Mouse (Mus musculus) fibroblast of lung, adult 2 months (primary cell): Measurements from ENCODE around the gene Ndufab1.
A peak's percentile ranks its signal among the peaks of the same experiment; 100 is the strongest.

Source experiments
- DNase-seq: peaks from one replicate; pipeline ENCODE4 v3.0.0-alpha.2; 2011; ENCODE audit warnings: low read depth

Gene Ndufab1

DNA sequence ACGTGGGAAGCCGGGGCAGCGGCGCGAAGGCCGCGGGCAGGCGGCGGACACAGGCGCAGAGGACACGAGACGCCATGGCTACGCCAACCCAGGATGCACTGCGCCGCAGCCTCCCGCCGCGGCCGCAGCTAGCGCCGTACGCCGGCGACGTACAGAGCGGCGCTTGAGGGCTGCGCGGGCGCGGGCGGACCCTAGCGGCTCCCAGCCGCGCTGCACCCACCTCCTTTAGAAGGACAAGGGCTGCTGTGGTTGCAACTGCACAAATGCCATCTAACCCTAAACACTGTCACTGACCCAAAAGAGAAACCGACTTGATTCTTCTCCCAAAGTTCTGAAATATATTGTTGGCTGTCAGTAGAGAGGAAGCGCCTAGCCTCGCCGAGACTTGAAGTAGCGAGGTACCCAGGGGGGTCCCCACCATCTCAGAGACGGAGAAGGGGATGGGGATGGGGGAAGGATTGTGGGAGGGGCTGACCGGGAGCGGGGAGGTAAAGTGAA lies at the start of gene Ndufab1:
TSS of gene Ndufab1 (minus strand) at position 140 of the 498 bp plus-strand sequence.
- peak; percentile 69 for DNase-seq

DNA sequence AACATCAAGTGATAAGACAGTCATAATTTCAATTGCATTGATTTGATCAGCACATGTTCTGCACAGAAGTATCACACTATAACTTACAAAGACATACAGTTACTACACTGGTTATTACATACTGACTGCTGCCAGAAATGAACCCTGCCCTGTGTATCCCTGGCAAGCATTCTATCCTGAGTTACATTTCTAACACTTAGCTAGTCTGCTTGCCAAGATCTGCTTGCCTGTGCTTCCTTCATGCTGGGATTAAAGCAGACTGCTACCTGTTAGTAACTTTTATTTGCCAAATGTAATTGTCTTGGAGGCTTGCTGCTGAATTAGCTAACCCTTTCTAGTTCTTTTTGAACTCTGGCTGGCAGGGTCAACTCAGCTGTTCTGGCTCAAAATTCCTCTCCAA lies 39.3 kb upstream of the Ndufab1 start:
- DNase-seq, result no peak

DNA sequence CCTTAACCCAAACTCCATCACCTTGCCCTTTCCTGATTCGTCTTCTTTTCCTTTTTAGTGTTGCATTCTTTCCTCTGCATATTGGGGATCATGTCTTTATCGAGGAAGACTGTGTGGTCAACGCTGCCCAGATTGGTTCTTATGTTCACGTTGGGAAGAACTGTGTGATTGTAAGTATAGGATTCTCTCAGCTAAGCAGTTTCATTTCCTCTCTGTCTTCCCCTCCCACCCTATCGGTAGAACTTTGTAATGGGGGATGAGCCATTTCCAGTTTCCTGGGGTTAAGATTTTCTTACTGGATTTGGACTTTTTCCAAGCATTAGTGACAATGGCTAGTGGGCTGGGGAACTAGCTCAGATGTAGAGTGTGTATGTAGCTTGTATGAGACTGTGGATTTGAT lies 36.5 kb upstream of the Ndufab1 start:
- DNase-seq, result no peak

DNA sequence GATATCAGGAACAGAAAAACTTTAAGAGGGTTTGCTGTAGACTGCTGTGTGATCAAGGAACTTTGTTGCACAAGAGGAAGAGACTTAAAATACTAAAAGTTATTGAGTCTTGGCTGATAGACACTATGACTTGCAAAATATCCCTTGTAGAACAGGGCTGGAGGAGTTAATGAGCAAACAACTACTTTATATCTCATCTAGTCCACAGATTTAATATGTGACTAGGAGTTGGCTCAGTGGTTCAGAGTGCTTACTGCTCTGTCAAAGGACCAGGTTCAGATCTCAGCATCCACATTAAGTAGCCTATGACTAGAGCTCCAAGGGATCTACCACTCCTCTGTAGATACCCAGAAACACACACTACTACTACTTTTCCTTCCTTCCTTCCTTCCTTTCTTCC lies 35.4 kb upstream of the Ndufab1 start:
- DNase-seq, result no peak

DNA sequence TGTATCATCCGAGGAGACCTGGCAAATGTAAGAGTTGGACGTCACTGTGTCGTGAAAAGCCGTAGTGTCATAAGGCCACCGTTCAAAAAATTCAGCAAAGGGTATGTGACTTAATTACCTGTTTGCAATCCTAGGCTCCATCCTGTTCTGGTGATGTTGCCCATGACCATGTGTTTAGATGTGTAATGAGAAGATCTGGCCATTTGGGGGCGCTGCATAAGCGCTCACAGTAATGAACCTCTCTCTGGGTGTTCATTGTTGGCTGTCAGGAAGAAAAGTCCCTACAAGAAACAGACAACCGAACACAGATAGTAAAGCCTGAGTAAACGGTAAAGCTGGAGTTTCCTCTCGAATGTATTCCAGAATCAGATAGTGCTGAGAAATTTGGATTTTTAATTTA lies 33.4 kb upstream of the Ndufab1 start:
- DNase-seq, result no peak

DNA sequence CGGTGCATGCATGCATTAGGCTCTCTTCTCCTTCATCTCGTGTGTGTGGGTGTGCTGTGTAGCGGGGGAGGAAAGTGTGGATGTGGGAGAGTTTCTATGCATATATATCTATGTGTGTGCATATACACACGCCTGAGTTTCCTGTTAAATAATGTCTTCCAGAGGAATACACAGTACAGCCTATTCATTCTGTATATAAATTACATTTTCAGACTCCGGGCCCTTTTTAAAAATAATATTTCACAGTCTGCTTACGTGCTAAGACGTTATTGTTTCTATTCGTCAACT lies 31.6 kb upstream of the Ndufab1 start:
- DNase-seq, result no peak

DNA sequence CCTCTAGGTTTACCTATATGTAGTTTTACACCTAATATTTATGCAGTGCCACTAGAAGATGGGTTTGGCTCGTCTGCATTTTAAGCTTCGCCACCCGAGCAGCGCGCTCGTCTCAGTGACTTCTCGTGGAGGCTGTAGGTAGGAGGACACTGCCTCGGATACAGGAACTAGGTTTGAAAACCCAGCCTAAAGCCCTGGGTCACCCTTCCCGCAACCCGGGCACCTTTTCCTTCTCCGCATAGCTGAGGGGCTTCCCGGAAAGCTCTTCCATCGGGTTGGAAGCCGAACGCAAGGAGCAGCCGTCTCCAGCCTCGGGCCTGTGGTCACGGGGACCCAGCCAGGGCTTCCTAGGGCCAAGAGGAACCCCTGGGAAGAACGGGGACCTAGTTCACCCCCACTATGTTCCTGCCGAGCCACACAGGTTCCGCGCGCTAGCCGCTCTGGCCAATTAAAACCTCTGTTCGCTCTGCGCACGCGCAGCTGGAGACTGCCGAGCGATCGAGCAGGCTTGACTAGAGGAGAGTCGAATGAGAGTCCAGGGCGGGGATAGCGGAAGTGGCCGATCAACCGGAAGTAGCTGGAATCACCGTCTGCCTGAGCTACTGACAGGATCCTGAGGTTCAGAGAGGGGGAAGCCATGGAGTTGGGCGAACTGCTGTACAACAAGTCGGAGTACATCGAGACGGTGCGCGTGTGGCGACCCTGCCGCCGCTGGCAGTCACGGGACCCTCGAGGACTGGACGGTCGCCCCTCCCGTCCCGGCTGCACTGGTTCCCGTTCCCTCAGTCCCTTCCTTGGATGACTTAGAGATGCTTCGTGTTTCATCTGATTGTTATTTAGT lies 31.0 kb upstream of the Ndufab1 start, which contains the start of the genes Palb2 and Dctn5:
TSS of gene Palb2 (minus strand) at position 489 of the 841 bp plus-strand sequence.
TSS of gene Dctn5 (plus strand) at position 545 of the 841 bp plus-strand sequence.
- DNase-seq, result peak; percentile 93

DNA sequence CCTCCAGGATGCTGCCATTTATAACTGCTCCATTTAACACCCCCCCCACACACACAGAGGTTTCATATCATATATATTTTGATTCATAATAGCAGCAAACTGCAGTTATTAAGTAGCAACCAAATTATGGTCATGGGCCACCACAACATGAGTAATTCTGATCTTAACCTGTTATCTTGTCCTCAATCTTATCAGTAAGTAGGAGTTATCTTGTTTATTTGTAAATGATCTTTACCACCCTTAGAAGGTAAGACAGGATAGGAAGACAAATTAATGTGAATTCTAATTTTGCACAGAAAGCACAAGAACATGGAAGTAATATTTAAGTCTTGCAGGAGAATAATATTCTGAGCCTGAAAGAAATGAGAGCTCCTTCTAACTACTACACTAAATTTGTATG lies 30.1 kb upstream of the Ndufab1 start:
- DNase-seq, result no peak

DNA sequence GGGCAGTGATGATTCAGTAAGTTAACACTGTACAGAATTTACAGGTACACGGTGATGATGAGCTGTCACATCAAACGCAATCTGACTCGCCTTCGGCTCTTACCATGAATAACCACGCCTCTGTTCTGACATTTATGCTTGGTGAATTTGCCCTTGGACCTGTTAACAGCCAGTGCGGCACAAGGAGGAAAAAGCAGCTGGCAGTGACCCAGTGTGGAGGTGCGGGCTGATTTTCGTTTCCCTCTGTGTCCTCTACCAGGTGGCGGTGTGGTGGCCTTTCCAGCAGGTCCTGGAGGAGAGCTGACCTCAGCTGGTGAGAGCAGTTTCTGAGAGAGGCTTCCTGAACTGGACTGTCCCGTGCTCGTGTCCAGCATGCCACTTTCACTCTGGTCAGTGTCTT lies 25.3 kb upstream of the Ndufab1 start:
- no peak for DNase-seq

DNA sequence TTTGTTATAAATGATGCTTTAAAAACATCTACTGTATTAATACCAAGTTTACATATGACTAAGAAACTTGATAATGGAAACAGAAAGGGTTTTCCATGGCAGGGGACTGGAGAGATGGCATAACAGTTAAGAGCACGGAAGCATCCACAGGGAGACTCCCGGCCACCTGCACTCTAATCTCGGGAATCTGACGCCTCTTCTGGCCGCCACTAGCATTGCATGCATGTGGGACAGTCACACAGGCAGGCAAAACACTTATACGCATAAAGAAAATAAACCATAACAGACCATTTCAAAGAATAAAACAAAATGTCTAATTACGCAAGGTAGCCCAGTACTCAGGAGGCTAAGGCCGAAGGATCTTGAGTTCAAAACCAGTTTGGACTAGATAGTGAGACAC lies 23.9 kb upstream of the Ndufab1 start:
- no peak for DNase-seq

DNA sequence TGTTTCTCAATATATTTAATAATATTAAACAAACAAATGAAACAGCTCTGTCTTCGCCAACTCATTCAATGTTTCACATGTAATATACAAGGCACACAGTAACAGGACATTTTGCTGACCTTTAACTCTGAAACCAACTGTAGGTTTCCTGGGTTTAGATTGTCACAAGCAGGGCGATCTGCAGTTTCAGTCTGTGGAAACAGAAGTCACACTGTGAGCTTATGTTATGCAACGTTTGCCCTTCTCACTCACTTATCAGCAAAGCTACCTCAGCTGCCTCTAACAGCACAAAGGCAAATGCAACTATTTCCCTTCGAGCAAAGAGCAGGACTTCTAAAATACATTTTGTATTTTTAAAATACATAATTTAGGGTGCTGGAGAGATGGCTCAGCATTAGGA lies 21.8 kb upstream of the Ndufab1 start:
- no peak for DNase-seq

DNA sequence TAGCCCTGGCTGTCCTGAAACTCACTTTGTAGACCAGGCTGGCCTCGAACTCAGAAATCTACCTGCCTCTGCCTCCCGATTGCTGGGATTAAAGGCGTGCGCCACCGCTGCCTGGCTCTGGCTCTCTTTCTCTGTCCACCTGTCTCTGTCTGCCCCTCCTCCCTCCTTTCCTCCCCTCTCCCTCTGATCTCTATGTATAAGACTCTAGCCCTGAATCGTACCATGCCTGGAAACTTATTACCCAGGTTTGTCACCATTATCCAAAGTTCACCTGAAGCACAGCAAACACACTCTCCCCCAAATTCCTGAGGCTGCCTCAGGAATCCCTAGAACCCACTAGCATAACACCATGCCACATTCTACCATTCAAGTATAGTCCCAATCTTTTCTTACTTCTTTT lies 6.5 kb upstream of the Ndufab1 start:
- DNase-seq, result no peak

DNA sequence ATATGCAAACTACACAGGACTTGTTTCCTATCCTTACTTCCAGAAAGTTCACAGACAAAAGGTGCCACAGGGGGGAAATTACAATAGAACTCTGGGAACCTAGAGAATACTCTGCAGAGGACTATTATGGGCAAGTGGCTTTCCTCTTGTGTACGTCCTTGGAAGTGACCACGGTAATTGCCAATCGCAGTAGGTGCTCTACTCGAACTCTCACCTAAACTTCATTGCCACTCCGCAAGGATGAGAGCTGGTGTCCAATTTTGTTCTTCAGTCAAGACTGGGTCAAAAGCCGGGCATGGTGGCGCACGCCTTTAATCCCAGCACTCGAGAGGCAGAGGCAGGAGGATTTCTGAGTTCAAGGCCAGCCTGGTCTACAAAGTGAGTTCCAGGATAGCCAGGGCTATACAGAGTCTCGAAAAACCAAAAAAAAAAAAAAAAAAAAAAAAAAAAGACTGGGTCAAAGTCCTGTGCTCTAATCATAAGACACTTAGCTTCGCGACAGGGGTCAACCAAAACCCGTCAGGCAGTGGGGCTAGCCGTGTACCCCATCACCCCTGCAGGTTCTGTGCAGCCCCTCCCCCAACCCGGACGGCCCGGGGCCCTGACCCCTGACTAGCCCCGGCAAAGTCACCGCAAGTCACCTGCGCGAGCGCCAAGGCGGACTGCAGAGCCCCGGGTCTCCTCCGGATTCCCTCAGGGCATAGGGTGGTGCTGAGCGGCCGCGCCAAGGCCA lies 506 bp downstream of the Ndufab1 start:
- DNase-seq, result peak; percentile 7

DNA sequence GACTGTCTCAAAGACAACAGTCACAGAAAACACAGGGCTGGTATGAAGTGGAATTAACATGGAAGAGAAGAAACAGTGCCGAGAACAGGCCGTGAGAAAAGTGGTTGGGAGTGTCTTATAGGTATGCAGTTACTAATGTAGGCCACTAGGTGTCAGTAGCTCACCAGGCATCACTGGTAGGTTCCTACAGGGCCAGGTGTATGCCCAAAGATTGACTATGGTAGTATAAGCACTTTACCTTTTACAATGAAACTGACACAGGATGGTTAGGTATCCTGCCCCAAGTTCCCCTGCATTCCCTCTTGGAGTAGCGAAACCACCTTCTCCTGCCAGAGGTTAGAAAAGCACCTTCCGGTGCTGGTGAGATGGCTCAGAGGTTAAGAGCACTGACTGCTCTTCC lies 2.5 kb downstream of the Ndufab1 start:
- peak; percentile 15 for DNase-seq

DNA sequence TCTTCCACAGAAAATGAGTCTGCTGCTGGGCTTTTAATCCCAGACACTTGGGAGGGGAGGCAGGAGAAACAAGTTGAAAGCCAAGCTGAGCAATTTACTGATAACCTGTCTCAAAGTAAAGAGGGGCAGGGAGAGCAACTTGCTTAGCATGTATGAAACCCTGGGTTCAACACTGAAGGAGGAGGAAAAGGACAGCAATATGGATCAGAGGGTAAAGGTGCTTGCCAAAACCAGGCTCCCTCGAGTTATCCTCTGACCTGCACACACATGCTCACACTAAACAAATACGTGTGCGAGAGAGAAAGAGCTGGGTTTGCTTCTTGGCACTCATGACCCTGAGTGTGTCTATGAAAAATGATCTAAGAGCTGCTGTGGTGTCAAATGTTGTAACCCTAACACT lies 3.7 kb downstream of the Ndufab1 start:
- DNase-seq, result no peak

DNA sequence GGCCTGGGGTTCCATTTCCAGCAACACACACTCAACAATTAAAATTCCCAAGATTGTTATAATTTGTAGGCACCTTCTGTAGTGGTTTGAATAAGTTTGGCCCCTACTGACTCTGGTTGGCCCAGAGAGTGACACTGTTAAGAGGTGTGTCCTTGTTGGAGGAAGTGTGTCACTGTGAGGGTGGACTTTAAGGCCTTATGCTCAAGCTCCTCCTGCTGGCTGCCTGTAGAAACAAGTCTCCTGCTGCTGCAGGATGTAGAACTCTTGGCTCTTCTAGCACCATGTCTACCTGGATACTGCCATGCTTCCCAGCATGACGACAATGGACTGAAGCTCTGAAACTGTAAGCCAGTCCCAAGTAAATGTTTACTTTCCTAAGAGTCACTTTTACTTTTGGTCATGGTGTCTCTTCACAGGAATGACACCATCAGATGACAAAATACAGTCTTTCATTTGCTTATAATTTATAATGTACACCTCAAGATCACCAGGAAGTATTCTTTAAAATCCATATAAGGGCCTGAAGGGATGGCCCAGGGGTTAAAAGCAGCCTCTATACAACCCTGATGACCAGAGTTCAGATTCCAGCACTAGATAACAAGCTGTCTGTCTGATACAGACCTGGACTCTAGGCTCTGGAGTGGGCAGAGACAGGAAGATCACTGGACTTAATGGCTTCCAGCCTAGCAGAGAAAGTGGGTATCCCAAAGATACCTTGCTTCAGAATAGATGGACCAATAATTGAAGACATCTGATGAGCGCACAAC lies 6.9 kb downstream of the Ndufab1 start:
- no peak for DNase-seq

DNA sequence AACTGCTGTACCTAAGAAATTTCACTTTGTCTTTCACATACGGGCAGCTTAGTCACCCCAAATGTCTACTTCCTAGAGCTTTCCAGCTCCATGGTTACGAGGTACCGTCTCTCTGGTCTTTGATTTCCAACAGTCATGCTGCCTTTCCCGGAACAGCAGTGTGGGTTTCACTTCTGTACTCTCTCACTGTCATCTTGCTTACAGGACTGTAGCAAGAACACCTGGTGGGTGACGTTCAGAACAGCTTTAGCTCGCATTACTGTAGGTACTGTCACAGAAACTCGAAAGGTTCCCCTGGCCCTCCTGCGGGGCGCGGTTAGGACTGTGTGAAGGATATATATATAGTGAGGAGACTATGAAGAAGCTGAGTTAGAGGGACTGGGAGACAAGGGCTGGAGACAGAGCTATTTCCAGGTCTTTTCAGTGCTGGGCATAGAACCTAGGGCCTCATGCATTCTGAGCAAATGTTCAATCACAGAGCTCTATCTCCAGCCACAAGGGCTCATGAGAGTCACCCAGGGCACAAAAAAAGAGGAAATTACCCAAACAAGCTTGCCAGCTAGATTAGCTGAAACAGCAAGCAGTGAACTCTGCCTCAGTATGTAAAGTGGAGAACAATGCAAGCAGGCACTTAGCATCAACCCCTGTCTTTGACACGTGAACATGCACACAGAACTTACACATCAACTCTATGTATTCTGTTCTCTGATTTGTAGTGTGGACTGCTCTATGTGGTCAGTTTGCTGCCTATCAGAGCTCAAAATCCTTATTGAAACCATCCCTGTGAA lies 14.3 kb downstream of the Ndufab1 start:
- no peak for DNase-seq

DNA sequence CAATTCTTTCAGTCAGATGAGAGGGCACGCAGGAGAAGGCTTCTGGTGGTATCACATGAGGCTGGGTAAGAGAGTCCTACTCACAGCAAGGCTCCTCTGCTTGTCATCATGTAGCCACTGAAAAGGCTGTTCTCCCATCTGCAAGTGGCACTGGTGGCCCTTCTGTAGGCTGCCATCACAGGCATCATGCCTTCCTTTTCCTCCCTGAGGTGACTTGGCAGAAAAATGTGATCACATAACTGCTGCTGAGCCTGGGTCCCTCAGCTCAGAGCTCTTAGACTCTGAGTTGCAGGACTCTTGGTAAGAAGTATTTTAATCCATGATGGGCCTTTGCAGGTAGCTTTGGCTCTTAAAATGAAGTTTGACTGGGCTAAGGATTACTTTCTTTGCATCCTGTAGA lies 20.6 kb downstream of the Ndufab1 start:
- no peak for DNase-seq

DNA sequence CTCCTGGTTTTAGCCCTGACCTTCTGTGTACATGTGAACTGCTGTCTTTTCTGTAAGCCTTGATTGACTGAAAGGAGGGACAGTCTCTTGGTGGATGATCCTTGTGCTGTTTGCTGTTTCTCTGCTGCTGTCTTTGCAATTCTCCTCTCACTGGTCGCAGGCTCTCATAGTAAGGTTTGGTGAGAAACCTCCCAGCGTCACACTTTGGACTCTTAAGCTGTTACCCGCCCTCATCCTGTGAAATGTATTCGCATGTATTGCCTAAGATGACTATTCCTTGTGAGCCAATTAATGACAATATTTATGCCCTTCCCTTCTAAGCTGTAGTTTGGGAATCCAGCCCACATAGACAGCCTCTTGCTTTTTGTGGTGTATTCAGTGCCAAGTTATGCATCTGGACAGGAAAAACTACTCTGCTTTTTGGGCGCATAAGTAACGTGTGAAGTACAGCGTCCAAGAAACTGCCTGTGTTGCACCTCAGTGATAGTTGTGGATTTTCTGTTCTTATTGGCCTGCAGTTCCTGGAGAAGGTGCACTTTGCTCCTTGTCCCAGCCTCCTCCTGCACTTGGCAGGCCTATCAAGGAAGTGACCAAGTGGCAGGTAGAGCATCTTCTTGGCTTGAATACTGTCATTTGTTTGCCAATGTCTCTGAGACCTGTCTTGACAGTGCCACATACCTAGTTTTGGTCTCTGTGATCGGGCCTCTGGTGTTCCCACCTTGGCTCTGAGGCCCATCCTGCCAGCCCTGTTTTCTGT lies 21.7 kb downstream of the Ndufab1 start:
- DNase-seq, result no peak

DNA sequence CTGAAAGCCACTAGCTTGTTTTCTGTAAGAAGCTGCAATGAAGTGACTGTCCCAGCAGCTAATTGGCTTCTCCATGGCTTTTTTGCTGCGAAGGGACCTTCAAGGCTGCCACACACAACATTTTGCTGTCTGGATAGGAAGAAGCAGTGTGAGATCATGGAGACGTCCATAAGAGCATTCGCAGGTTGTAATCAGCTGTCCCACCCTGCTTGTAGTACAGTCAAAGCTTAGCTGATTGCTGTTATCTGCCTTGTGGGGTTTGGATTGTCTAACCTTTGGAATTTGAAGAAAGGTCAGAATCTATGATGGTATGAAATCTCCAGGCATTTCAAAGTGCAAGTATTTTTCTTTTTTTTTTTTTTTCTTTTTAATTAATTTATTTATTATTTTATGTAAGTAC lies 27.3 kb downstream of the Ndufab1 start:
- DNase-seq, result no peak
